Mouse (Mus musculus): ENCODE data around the gene Smad3. TPM values are rescaled to one million over a fixed set of nuclear protein-coding genes. Genes with fewer than 3 reads are reported as not detected.

The Smad3 gene
- polyA plus RNA-seq, 1 experiment from 2014 or later: 8.7 TPM

- no peak overlapping the region for H3K4me3 ChIP-seq (replicated peaks)
- no peak for ATAC-seq (ENCODE audit: low FRiP score)
- H3K9ac ChIP-seq (replicated peaks): no peak overlapping the region
- H3K27ac ChIP-seq (replicated peaks): no peak overlapping the region
- peaks cover 30% of the 10 kb centered on the region for H3K36me3 ChIP-seq
- H3K4me2 ChIP-seq: no peak overlapping the region
- no peaks in the 10 kb centered on the region for H3K9me3 ChIP-seq (replicated peaks)
- no peaks in the 10 kb centered on the region for H3K4me1 ChIP-seq
- H3K27me3 ChIP-seq (replicated peaks): no peaks in the 10 kb centered on the region
- WGBS: 66% methylated on average over 7 of the region's 7 CpGs
Measured at GRCm38 (mm10) chr9:63633334-63633733, 124.5 kb downstream of the Smad3 start.

GRCm38 (mm10) chr9:63632924-63633323 lies 124.9 kb downstream of the Smad3 start:
- no peaks in the 10 kb centered on the region for H3K9me3 ChIP-seq (replicated peaks)
- H3K4me1 ChIP-seq: no peaks in the 10 kb centered on the region
- no peak overlapping the region for H3K4me2 ChIP-seq
- H3K27ac ChIP-seq (replicated peaks): no peak overlapping the region
- H3K4me3 ChIP-seq (replicated peaks): no peak overlapping the region
- H3K36me3 ChIP-seq: peaks cover 31% of the 10 kb centered on the region
- H3K27me3 ChIP-seq (replicated peaks): no peaks in the 10 kb centered on the region
- WGBS: 43% methylated on average over 11 of the region's 11 CpGs
- no peak overlapping the region for H3K9ac ChIP-seq (replicated peaks)
- ATAC-seq (ENCODE audit: low FRiP score): no peak

GRCm38 (mm10) chr9:63632045-63632444 lies 125.7 kb downstream of the Smad3 start:
- no peak for ATAC-seq (ENCODE audit: low FRiP score)
- 71% methylated on average over 4 of the region's 4 CpGs for WGBS
- H3K27me3 ChIP-seq (replicated peaks): no peaks in the 10 kb centered on the region
- no peak overlapping the region for H3K27ac ChIP-seq (replicated peaks)
- no peak overlapping the region for H3K4me3 ChIP-seq (replicated peaks)
- no peaks in the 10 kb centered on the region for H3K9me3 ChIP-seq (replicated peaks)
- H3K4me1 ChIP-seq: no peaks in the 10 kb centered on the region
- H3K4me2 ChIP-seq: no peak overlapping the region
- no peak overlapping the region for H3K9ac ChIP-seq (replicated peaks)
- H3K36me3 ChIP-seq: peaks cover 28% of the 10 kb centered on the region

- Histone ChIP-seq H3K4me2 (no peak overlapping the region), H3K9me3 (replicated peaks) (no peaks in the 10 kb centered on the region), H3K27ac (replicated peaks) (no peak overlapping the region), H3K4me3 (replicated peaks) (no peak overlapping the region), H3K36me3 (peaks cover 20% of the 10 kb centered on the region), H3K27me3 (replicated peaks) (no peaks in the 10 kb centered on the region), H3K9ac (replicated peaks) (no peak overlapping the region), H3K4me1 (0 out of 2 replicates have a peak, but pooled peaks cover 2% of the 10 kb centered on the region)
- no peak for ATAC-seq (ENCODE audit: low FRiP score)
- 84% methylated on average over 9 of the region's 9 CpGs for WGBS
Measured at GRCm38 (mm10) chr9:63625090-63625756, 132.6 kb downstream of the Smad3 start.

- no peak for ATAC-seq (ENCODE audit: low FRiP score)
- 0 out of 2 replicates have a peak, but pooled peaks cover 2% of the 10 kb centered on the region for H3K4me1 ChIP-seq
- no peak overlapping the region for H3K4me3 ChIP-seq (replicated peaks)
- H3K9ac ChIP-seq (replicated peaks): no peak overlapping the region
- WGBS: 87% methylated on average over 15 of the region's 15 CpGs
- peaks cover 23% of the 10 kb centered on the region for H3K36me3 ChIP-seq
- no peaks in the 10 kb centered on the region for H3K27me3 ChIP-seq (replicated peaks)
- no peak overlapping the region for H3K27ac ChIP-seq (replicated peaks)
- no peaks in the 10 kb centered on the region for H3K9me3 ChIP-seq (replicated peaks)
- no peak overlapping the region for H3K4me2 ChIP-seq
Measured at GRCm38 (mm10) chr9:63623895-63624569, 133.8 kb downstream of the Smad3 start.

GRCm38 (mm10) chr9:63617967-63618366 lies 139.8 kb downstream of the Smad3 start:
- 96% methylated on average over 2 of the region's 2 CpGs for WGBS
- Histone ChIP-seq H3K4me2 (no peak overlapping the region), H3K4me3 (replicated peaks) (no peak overlapping the region), H3K36me3 (peaks cover 31% of the 10 kb centered on the region), H3K27me3 (replicated peaks) (no peaks in the 10 kb centered on the region), H3K9me3 (replicated peaks) (no peaks in the 10 kb centered on the region), H3K9ac (replicated peaks) (no peak overlapping the region), H3K4me1 (peaks cover 16% of the 10 kb centered on the region), H3K27ac (replicated peaks) (no peak overlapping the region)
- no peak for ATAC-seq (ENCODE audit: low FRiP score)

GRCm38 (mm10) chr9:63614018-63614985 lies 143.5 kb downstream of the Smad3 start:
- no peak overlapping the region for H3K9ac ChIP-seq (replicated peaks)
- no peak overlapping the region for H3K4me2 ChIP-seq
- H3K27ac ChIP-seq (replicated peaks): no peak overlapping the region
- H3K9me3 ChIP-seq (replicated peaks): no peaks in the 10 kb centered on the region
- H3K27me3 ChIP-seq (replicated peaks): no peaks in the 10 kb centered on the region
- H3K36me3 ChIP-seq: peaks cover 18% of the 10 kb centered on the region
- no peak overlapping the region for H3K4me3 ChIP-seq (replicated peaks)
- ATAC-seq (ENCODE audit: low FRiP score): no peak
- H3K4me1 ChIP-seq: peaks cover 43% of the 10 kb centered on the region
- 77% methylated on average over 11 of the region's 11 CpGs for WGBS

- WGBS: 46% methylated on average over 1 of the region's 1 CpGs
- no peaks in the 10 kb centered on the region for H3K9me3 ChIP-seq (replicated peaks)
- H3K9ac ChIP-seq (replicated peaks): no peak overlapping the region
- no peak overlapping the region for H3K27ac ChIP-seq (replicated peaks)
- peaks cover 43% of the 10 kb centered on the region for H3K4me1 ChIP-seq
- peak overlapping the region; percentile 20; the same call in 1 of the 2 replicates for H3K4me2 ChIP-seq
- peaks cover 15% of the 10 kb centered on the region for H3K36me3 ChIP-seq
- ATAC-seq (ENCODE audit: low FRiP score): no peak
- H3K27me3 ChIP-seq (replicated peaks): no peaks in the 10 kb centered on the region
- H3K4me3 ChIP-seq (replicated peaks): no peak overlapping the region
Measured at GRCm38 (mm10) chr9:63613569-63613968, 144.2 kb downstream of the Smad3 start.

- Histone ChIP-seq H3K4me2 (peak overlapping the region; percentile 20; the same call in 1 of the 2 replicates), H3K4me1 (peaks cover 43% of the 10 kb centered on the region), H3K4me3 (replicated peaks) (no peak overlapping the region), H3K9ac (replicated peaks) (no peak overlapping the region), H3K27me3 (replicated peaks) (no peaks in the 10 kb centered on the region), H3K9me3 (replicated peaks) (no peaks in the 10 kb centered on the region), H3K36me3 (peaks cover 9% of the 10 kb centered on the region), H3K27ac (replicated peaks) (no peak overlapping the region)
- ATAC-seq (ENCODE audit: low FRiP score): peak; percentile 57
- WGBS: 40% methylated on average over 16 of the region's 16 CpGs
Measured at GRCm38 (mm10) chr9:63612565-63613515, 145.0 kb downstream of the Smad3 start.

- peaks cover 43% of the 10 kb centered on the region for H3K4me1 ChIP-seq
- no peaks in the 10 kb centered on the region for H3K9me3 ChIP-seq (replicated peaks)
- H3K9ac ChIP-seq (replicated peaks): no peak overlapping the region
- ATAC-seq (ENCODE audit: low FRiP score): no peak
- no peak overlapping the region for H3K27ac ChIP-seq (replicated peaks)
- WGBS: 63% methylated on average over 5 of the region's 5 CpGs
- H3K4me2 ChIP-seq: no peak overlapping the region
- H3K4me3 ChIP-seq (replicated peaks): no peak overlapping the region
- H3K36me3 ChIP-seq: peaks cover 2% of the 10 kb centered on the region
- no peaks in the 10 kb centered on the region for H3K27me3 ChIP-seq (replicated peaks)
Measured at GRCm38 (mm10) chr9:63611967-63612366, 145.8 kb downstream of the Smad3 start.

All from neural tube, embryonic 15.5 days (tissue).